Mouse (Mus musculus): ENCODE measurements around the gene Cnr2.

The Cnr2 gene

GRCm38 (mm10) chr4:135876583-135877020 lies 18.6 kb upstream of the Cnr2 start:
- peak; percentile 84 for DNase-seq

DNA sequence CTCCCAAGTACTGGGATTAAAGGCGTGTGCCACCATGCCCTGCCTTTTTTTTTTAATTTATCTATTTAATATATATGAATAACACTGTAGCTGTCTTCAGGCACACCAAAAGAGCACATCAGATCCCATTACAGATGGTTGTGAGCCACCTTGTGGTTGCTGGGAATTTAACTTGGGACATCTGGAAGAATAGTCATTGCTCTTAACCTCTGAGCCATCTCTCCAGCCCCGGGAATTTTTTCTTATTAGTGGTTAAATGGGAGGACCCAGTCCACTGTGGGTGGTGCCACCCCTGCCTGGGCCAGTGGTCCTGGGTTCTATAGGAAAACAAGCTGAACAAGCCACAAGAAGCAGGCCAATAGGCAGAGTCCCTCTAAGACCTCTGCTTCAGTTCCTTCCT lies 17.5 kb upstream of the Cnr2 start:
- DNase-seq: peak; percentile 64

- no peak for DNase-seq
Measured at GRCm38 (mm10) chr4:135879021-135879420, 16.2 kb upstream of the Cnr2 start.

GRCm38 (mm10) chr4:135880018-135880417 lies 15.2 kb upstream of the Cnr2 start:
- peak; percentile 6 for DNase-seq

DNA sequence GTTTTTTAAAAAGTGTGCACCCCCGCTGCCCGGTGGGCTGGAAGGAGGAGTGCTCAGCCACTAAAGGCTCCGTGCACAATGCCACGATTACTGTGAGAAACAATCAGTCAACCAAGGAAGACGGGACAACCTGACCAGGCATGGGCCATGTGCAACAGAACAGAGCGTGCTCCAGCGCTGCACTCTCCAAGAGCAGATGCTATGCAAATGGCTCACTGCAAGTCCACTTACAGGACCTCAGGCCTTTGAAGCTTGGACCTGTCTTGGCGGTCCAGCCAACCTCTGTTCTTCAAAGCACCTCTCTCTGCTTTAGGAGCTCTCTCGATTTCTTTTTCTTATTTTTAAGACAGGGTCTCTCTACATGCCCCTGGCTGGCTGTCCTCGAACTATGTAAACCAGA lies 14.6 kb upstream of the Cnr2 start:
- peak; percentile 7 for DNase-seq

DNA sequence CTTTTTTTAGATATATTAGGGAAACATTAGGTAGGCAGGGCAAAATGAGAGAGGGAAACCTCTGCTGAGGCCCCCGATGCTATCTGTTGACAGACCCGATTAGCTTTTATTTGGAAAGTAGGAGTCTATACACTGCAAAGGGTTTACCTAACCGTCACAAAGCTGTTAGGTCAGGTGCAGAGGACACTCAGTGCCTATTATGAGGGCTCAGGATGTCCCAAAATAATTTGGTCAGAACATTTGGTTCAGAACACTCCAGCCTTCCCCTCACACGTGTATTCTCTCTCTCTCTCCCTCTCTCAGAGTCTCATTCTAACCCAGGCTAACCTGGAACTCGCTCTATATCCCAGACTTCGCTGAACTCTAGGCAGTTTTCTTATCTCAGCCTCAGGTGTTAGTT lies 13.2 kb upstream of the Cnr2 start:
- no peak for DNase-seq

GRCm38 (mm10) chr4:135883401-135883851 lies 11.8 kb upstream of the Cnr2 start:
- DNase-seq: peak; percentile 33

DNA sequence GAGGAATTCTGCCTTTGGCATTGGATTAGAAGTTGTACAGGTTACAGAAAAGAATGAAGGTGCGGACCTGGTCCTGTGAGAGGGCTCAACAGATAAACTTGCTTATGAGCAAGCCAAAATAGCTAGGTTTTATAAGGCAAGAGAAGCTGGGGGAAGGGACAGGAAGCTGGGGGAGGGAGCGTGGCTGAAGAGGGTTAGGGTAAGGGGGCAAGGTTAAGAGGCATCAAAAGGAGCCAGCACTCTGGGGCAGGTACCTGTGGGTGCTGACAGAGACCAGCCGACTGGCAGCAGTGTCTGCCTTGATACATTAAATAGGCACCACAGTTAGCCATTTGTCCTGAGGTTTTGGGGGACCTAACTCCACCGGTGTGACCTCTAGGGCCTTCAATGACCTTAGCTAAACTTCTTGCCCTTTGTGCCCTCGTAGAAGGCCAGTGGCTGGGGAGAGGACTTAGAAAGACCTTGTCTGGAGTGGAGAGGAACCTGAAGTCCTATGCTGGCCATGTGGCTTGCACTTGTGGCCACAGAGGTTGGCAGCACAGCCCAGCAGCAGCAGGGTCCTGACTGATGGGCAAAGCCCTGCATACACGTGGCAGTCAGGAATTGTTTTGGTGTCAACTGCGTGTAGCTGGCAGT lies 11.2 kb upstream of the Cnr2 start:
- peak; percentile 20 for DNase-seq

DNA sequence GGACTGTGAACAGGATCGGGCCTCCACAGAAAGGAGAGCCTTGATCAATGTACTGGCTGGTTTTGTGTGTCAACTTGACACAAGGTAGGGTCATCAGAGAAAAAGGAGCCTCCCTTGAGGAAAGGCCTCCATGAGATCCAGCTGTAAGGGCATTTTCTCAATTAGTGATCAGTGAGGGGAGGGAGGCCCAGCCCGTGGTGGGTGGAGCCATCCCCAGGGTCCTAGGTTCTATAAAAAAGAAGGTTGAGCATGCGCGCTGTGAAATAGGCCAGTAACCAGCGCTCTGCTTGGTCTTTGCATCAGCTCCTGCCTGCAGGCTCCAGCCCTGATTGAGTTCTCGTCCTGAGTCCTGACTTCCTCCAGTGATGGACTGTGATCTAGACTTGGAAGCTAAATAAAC lies 10.7 kb upstream of the Cnr2 start:
- peak; percentile 6 for DNase-seq

GRCm38 (mm10) chr4:135885676-135886075 lies 9.5 kb upstream of the Cnr2 start:
- peak; percentile 3 for DNase-seq

- peak; percentile 4 for DNase-seq
Measured at GRCm38 (mm10) chr4:135886184-135886583, 9.0 kb upstream of the Cnr2 start.

- no peak for DNase-seq
Measured at GRCm38 (mm10) chr4:135888448-135889057, 6.6 kb upstream of the Cnr2 start.

DNA sequence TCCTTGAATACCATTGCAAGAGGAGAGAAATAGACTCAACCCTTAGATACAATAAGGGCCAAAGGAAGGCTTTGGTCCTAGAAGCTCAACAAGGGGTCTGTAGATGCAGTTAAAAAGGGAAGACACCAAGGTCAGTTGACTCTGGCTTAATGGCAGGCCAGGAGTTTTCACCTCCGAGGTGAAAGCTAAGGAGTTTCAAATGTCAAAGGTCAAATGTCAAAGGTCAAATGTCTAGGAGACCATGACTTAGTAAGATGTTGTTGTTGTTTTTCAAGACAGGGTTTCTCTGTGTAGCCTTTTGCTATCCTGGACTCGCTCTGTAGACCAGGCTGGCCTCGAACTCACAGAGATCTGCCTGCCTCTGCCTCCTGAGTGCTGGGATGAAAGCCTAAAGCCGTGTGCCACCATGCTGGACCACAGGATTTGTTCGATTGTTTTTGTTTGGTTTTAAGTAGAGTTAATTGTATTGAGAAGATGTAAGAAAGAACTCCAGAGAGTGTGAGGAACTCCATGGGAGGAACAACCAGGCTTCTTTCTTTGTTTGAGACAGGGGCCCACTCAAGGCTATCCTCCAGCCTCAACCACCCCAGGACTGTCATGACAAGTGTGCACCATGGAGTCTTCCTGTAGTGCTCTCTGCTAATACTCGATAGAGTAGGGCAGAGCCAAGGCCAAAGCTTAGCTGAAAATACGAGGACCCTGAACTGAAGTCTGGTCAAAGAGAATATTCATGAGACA lies 5.9 kb upstream of the Cnr2 start:
- DNase-seq: no peak

DNA sequence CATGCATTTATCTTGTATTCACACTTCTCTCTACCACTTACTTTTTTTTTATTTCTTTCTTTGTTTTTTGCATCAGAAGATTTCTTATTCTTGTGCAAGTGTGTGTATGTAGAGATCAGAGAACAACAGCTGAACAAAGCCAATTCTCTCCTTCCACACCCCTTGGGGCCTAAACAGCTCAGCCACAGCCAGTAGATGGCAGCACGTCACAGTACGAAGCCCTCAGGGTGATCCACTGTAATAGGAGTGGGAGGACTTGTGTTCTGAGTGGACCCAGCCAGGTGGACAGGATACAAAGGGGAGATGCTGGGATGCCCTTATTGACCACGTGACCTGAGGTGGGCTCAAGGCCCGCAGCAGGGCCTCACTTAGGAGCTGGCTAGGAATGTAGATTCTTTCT lies 5.3 kb upstream of the Cnr2 start:
- DNase-seq: peak; percentile 89

GRCm38 (mm10) chr4:135891539-135891938 lies 3.7 kb upstream of the Cnr2 start:
- no peak for DNase-seq

GRCm38 (mm10) chr4:135892884-135893283 lies 2.3 kb upstream of the Cnr2 start:
- no peak for DNase-seq

DNA sequence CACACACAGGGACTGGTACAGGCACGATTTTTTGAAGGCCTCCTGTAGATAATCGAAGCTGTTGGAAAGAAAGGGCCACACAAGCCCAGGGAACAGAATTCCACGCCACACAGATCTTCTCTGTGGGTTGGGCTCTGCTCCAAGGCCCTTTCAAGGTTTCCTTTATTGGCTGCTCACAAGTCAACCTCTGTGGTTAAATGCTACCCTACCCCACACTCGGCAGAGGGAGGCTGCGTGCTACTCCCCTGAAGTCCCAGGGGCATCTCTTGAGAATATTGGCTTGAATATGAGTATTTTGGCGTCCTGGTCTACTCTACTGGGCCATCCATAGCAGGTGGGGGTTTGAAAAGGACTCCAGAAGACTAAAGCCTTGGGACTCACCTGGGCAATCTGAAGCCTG lies 963 bp downstream of the Cnr2 start:
- DNase-seq: no peak

- no peak for DNase-seq
Measured at GRCm38 (mm10) chr4:135898380-135899049, 3.3 kb downstream of the Cnr2 start.

GRCm38 (mm10) chr4:135899050-135899448 lies 3.9 kb downstream of the Cnr2 start:
- no peak for DNase-seq

DNA sequence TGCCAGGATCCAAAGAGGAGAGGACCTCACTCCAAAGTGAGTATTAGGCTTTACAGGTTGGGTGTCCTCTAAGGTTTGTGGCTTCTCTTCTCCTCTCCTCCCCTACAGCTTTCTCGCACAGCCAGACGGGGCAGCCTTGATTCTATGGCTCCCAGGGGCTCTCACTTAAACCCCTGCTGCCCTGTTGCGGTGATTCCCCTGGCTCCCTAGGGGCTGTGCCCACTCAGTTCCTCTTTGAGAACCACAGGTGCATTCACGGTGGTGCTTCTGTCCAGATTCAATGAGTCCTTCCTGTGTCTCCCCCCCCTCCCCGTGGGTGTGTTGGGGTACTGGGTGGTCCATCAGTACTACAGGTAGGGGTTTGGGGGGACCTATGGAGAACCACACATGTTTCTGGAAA lies 4.8 kb downstream of the Cnr2 start:
- no peak for DNase-seq

DNA sequence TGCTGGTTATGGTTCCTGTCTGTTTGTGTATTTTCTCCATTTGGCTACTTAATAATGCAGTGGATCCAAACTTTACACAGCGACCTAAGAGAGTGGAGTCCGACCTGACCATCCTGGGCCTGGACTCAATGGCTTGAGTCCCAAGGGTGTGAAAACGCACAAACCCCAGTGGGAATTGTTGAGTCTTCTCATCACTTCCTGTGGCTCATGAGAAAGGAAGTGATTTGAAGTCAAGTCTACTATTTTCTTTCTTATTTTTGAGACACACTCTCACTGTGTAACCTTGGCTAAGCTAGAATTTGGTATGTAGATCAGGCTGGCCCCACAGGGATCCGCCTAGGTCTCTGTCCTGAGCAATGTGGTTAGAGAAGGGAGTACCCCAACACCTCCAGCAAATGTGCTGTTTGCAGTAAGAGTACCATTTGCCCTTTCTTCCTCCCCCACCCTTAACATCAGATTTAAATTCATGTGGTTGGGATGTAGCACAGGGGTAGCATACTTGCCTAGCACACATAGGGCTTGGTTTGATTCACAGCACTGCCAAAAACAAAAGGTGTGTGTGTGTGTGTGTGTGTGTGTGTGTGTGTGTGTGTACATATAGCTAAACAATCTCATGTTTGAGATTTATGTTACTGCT lies 7.5 kb downstream of the Cnr2 start:
- DNase-seq: no peak

GRCm38 (mm10) chr4:135904810-135905209 lies 9.6 kb downstream of the Cnr2 start:
- DNase-seq: no peak

- no peak for DNase-seq
Measured at GRCm38 (mm10) chr4:135906633-135907032, 11.4 kb downstream of the Cnr2 start.
